Mouse (Mus musculus) heart, adult 2 months (tissue): Measurements from ENCODE around the gene Fus. TPM values are rescaled to one million over a fixed set of nuclear protein-coding genes. Genes with fewer than 3 reads are reported as not detected.

Experiments
- DNase-seq, 2 experiments: peaks; one replicate each; pipeline ENCODE4 v3.0.0; 2021
- H3K27ac ChIP-seq: fragments of 200-600 bp; 2 replicates; pipeline ENCODE4 v1.8.1; 2022
- H3K27me3 ChIP-seq: fragments of 200-500 bp; 2 replicates; pipeline ENCODE4 v1.6.1; 2012; ENCODE audit warnings: mild to moderate bottlenecking, low read length, inconsistent platforms, mixed read lengths; ENCODE audit not compliant: control insufficient read depth, insufficient read depth
- H3K36me3 ChIP-seq: fragments of 200-500 bp; 2 replicates; pipeline ENCODE4 v1.6.1; 2012; ENCODE audit warnings: low read length, inconsistent platforms; ENCODE audit not compliant: control insufficient read depth, insufficient read depth
- H3K4me1 ChIP-seq: fragments of 200-500 bp; 2 replicates; pipeline ENCODE4 v1.6.1; 2011; ENCODE audit warnings: low read length; ENCODE audit not compliant: control insufficient read depth, insufficient read depth
- H3K4me3 ChIP-seq: fragments of 200-600 bp; 2 replicates; pipeline ENCODE4 v1.8.1; 2022
- H3K79me2 ChIP-seq: fragments of 200-500 bp; replicated peaks from 2 replicates; pipeline ENCODE4 v1.6.1; 2012; ENCODE audit warnings: mild to moderate bottlenecking, inconsistent platforms, low read length, moderate library complexity, mixed read lengths; ENCODE audit not compliant: control insufficient read depth, insufficient read depth
- H3K9ac ChIP-seq: fragments of 200-500 bp; 2 replicates; pipeline ENCODE4 v1.6.1; 2012; ENCODE audit warnings: low read depth, mild to moderate bottlenecking, control low read depth, inconsistent platforms, low read length, mixed read lengths
- CTCF ChIP-seq: fragments of 200-600 bp; IDR thresholded peaks from 2 replicates; pipeline ENCODE4 v1.8.1; 2022; ENCODE audit warnings: antibody characterized with exemption, mild to moderate bottlenecking, moderate library complexity
- EP300 ChIP-seq: fragments of 200-500 bp; IDR thresholded peaks from 2 replicates; pipeline ENCODE4 v1.6.1; 2011; ENCODE audit warnings: low read depth, low read length, control low read depth; ENCODE audit not compliant: insufficient read depth
- POLR2A ChIP-seq: fragments of 200-500 bp; IDR thresholded peaks from 2 replicates; pipeline ENCODE4 v1.6.1; 2011; ENCODE audit warnings: mild to moderate bottlenecking, low read depth, low read length, control low read depth; ENCODE audit not compliant: insufficient read depth
- WGBS: fragments of 180-500 bp; shearing (Covaris S2); methylation state at CpG from one replicate; pipeline ENCODE4 v1.1.7; 2018; 5-methylcytosine and 5-hydroxymethylcytosine counted together
- intact Hi-C: fragments of 180-260 bp; cut with DNase I; formaldehyde crosslinking; loops from one replicate; pipeline ENCODE4 v1.15.1; 2025
- polyA plus RNA-seq: library from polyadenylated mRNA; depleted of rRNA; stranded (reverse); fragments of >200 nt; gene quantifications from 2 replicates; pipeline ENCODE4 v1.2.3, GENCODE M21; 2012
- total RNA-seq, 2 experiments: library from RNA; stranded (reverse); gene quantifications; 2 replicates each; pipeline ENCODE4 v1.2.3; 2021

Gene Fus
- total and polyA plus RNA-seq, 3 experiments: 151 to 222 (median 181) TPM

DNA sequence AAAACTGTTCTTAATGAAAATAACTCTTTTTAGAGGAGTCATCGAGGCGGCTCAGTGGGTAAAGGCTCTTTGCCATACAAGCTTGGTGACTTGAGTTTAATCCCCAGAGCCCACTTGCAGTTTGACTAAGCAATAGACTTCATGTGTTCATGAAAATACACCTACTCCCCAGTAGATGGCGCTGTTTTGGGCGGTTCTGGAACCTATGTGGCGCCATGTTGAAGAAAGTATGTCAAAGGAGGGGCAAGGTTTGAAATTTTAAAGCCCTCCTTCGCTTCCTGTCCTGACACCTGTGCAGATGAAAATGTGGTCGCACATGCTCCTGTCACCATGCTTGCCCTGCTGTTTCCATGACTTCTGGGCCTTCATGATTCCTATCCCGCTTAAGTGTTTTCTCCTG, 55.7 kb downstream of the Fus start:
- Histone ChIP-seq H3K27ac (peak overlapping the region; percentile 36), H3K27me3 (no peaks in the 10 kb centered on the region), H3K4me1 (no peaks in the 10 kb centered on the region), H3K4me3 (no peak overlapping the region), H3K79me2 (no peaks in the 10 kb centered on the region), H3K9ac (no peak overlapping the region), H3K36me3 (no peaks in the 10 kb centered on the region)
- WGBS: 66% methylated on average over 8 of the region's 8 CpGs
- intact Hi-C loops: no loop called here
- DNase-seq: no peak
- TF ChIP-seq CTCF (peak; percentile 49), EP300 (no peak)

DNA sequence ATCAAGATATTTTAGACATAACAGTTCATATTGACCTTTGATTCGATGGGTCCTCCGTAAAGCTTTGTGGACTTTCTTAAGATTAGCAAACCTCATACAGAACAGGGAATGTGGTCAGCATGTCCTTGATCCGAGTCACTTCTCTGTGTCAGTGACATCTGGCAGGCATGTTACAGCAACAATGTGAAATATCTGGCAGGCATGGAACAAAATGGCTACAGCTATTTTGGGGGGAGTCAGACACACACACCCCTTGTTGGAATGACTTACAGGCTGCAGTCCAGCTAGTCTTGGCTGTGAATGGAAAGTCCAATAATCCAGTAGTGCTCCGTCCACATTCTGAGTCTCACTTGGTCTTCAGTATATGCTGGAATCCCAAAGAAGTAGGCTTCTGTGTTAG, 56.3 kb downstream of the Fus start:
- Histone ChIP-seq H3K9ac (no peak overlapping the region), H3K27me3 (no peaks in the 10 kb centered on the region), H3K27ac (peak overlapping the region; percentile 36), H3K4me1 (no peaks in the 10 kb centered on the region), H3K4me3 (no peak overlapping the region), H3K36me3 (no peaks in the 10 kb centered on the region), H3K79me2 (no peaks in the 10 kb centered on the region)
- TF ChIP-seq EP300 (peak; percentile 61; the same call in 1 of the 2 replicates), CTCF (no peak), POLR2A (no peak)
- 52% methylated on average over 4 of the region's 4 CpGs for WGBS
- intact Hi-C loops: no loop called here
- no peak for DNase-seq

DNA sequence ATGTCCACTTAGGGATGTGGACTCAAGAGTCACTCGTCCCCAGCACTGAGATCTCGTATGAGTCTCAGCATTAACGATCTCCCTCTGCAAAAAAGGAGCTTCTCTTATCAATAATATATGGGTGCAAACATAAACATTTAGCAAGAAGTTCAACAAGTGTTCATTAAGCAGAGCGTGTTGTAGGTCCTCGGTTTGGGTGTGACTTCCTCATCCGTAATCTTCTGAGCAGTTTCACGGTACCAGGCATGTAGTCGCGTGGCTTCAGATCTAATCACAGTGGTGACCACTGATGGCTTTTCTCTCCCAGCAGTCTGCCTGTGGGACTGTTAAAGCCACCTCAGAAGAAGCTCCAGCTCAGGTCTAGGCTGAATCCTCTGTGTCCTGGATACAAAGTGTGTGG, 57.1 kb downstream of the Fus start:
- TF ChIP-seq POLR2A (no peak), EP300 (no peak), CTCF (no peak)
- Histone ChIP-seq H3K9ac (no peak overlapping the region), H3K4me1 (no peaks in the 10 kb centered on the region), H3K27me3 (no peaks in the 10 kb centered on the region), H3K36me3 (no peaks in the 10 kb centered on the region), H3K27ac (no peak overlapping the region), H3K79me2 (no peaks in the 10 kb centered on the region), H3K4me3 (no peak overlapping the region)
- no peak for DNase-seq
- 86% methylated on average over 9 of the region's 9 CpGs for WGBS
- intact Hi-C loops: no loop called here

DNA sequence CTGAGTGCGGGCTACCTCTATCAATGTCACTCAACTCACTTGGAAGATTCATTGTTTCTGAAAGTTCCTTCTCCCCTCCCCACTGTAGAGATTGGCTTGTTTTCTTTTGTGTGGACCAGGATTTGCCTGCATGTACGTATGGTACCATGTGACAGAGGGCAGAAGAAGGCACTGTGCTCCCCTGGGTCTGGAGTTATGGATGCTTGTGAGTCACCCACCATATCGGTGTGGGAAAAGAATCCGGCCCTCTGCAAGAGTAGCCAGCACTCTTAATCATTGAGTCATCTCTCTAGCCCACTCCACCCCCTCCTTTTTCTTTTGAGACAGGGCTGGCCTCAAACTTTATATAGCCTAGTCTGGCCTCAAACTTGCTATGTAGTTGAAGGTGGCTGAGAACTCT, 57.7 kb downstream of the Fus start:
- intact Hi-C loops: no loop called here
- 55% methylated on average over 4 of the region's 4 CpGs for WGBS

DNA sequence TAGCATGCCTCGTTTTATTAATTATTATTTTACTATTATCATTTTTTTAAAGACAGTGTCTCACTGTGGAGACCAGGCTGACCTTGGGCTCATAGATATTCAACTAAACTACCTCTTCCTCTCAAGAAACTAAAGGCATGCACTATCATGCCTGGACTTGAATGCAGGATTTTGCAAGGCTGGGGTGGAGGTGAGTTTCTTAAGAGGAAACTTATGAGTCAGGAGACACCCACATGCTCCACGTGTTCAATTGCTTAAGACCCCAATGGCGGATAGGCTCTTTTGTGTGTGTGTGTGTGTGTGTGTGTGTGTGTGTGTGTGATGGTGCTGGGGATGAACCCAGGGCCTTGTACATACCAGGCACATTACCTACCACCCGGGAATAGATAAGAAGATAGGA, 58.1 kb downstream of the Fus start:
- Histone ChIP-seq H3K4me3 (no peak overlapping the region), H3K79me2 (no peaks in the 10 kb centered on the region), H3K27me3 (no peaks in the 10 kb centered on the region), H3K36me3 (no peaks in the 10 kb centered on the region), H3K9ac (no peak overlapping the region), H3K4me1 (no peaks in the 10 kb centered on the region), H3K27ac (no peak overlapping the region)
- no peak for TF ChIP-seq CTCF
- no peak for TF ChIP-seq POLR2A
- no peak for TF ChIP-seq EP300
- WGBS: 67% methylated on average over 4 of the region's 4 CpGs
- DNase-seq: no peak
- intact Hi-C loops: no loop called here

More for the DNA sequence above, 57.7 kb downstream of the Fus start:
- H3K36me3 ChIP-seq: no peaks in the 10 kb centered on the region
- no peaks in the 10 kb centered on the region for H3K4me1 ChIP-seq
- no peaks in the 10 kb centered on the region for H3K27me3 ChIP-seq
- H3K4me3 ChIP-seq: no peak overlapping the region
- no peak overlapping the region for H3K9ac ChIP-seq
- no peak for DNase-seq
- no peak overlapping the region for H3K27ac ChIP-seq
- TF ChIP-seq CTCF (no peak), POLR2A (no peak), EP300 (no peak)
- H3K79me2 ChIP-seq: no peaks in the 10 kb centered on the region

DNA sequence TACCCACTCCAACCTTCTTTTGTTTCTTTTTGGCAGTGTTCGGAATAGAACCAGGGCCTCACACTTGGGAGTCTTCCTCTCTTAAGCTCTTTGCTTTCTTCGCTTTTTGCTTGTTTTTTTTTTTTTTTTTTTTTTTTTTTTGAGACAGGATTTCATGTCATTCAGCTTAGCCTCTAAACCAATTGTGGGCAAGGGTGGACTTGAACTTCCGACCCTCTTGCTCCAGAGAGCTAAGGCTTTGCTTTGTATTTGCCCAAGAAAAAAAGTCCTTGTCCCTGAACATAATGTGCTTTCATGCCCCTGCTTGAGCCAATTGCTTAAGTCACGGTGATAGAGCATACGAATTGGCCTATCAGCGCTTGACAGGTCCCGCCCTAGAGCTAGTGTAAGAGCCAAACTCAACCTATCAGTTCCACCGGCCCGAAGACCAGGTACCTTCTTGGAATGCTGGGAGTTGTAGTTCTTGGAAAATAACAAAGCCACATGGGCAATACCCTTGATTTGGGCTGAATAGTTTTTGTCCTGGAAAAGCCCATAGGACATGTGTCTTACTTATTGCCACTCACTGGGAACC, 64.2 kb downstream of the Fus start:
- TF ChIP-seq CTCF (no peak), EP300 (no peak), POLR2A (no peak)
- H3K36me3 ChIP-seq: no peaks in the 10 kb centered on the region; the same call in 1 of the 2 replicates
- no peak for DNase-seq
- WGBS: 59% methylated on average over 9 of the region's 9 CpGs
- no peak overlapping the region for H3K27ac ChIP-seq
- no peak overlapping the region for H3K9ac ChIP-seq
- intact Hi-C loops: no loop called here
- no peaks in the 10 kb centered on the region for H3K27me3 ChIP-seq
- no peaks in the 10 kb centered on the region for H3K79me2 ChIP-seq
- peaks cover 2% of the 10 kb centered on the region for H3K4me1 ChIP-seq
- H3K4me3 ChIP-seq: no peak overlapping the region
